Mouse (Mus musculus): ENCODE measurements around the gene Slc1a3. TPM values are rescaled to one million over a fixed set of nuclear protein-coding genes. Genes with fewer than 3 reads are reported as not detected.

Gene Slc1a3
- polyA plus RNA-seq (2015; fragmentation: Nextera tagmentation; extraction: Ambion mirVana), result 11.1 and 12.3 TPM in 2 replicates

DNA sequence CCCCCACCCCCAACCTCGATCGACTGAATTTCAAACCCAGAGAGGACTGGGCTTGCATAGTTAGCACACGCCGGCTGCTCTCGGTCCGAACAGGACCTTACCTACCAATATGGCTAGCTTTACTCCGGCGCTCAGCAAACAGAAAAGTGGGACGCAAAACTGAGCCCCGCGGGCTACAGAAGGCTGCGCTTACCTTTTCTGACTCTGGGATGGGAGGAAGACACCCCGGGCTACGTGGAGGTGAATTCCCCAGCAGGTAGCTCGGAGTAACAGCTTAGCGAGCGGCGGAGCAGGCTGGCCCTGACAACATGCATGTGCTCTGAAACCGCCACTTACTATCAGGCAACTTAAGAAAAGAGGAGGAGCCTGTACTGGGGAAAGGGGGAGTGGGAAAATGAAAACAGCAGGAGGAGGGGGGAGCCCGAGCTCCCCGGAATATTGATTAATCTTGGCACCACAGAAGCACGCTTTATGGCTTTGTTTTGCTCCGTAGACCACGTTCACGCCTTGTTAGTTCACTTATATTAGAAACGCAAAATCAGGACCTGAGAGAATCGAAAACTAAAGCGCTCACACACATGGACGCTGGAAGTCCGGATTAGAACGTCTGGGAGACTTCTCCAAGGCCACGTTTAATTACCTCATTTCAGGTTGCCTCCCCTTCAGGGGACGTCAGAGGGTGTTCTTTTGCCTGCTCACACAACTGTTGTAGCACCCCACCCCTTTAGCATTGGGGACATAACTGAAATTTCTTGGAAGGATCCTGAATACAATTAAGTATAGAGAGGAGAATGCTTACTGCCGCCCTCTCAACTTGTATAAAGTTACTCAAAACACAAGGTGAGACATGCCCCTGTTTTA lies at the start of gene Slc1a3:
Gene Slc1a3, minus strand, starts transcription at position 619 of the 861 bp plus-strand sequence.
- Histone ChIP-seq H3K4me3 (replicated peaks) (peak within 1 kb of the TSS; percentile 65), H3K9me3 (no peaks in the 10 kb centered on the region), H3K36me3 (no peaks in the 10 kb centered on the region), H3K9ac (peak within 1 kb of the TSS; percentile 53; the same call in 1 of the 2 replicates), H3K4me1 (no peaks in the 10 kb centered on the region), H3K27ac (no peak within 1 kb of the TSS), H3K4me2 (peak within 1 kb of the TSS; percentile 92), H3K27me3 (replicated peaks) (no peaks in the 10 kb centered on the region)
- peak; percentile 84 for ATAC-seq (ENCODE audit: insufficient read depth, low FRiP score, low read depth)
- under 1% methylated on average over 34 of the region's 34 CpGs for WGBS

DNA sequence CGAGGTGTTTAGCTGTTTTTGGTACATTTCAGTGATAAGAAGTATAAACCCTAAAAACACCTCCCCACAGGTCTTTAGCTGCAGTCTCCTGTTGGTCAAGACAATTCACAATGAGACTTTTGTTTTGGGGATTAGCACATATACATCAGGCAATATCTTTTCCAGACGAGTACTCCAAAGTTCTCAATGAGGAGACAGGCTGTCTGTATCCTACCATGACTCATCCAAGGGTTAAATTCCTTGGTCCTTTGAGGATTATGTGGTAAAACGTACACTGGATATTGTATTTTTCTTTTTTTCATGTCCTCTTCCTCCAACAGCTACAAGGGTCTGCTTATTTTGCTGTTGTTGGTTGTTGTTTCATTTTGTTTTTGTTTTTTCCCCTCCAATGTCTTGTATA lies 48.5 kb upstream of the Slc1a3 start:
- 64% methylated on average over 3 of the region's 3 CpGs for WGBS

DNA sequence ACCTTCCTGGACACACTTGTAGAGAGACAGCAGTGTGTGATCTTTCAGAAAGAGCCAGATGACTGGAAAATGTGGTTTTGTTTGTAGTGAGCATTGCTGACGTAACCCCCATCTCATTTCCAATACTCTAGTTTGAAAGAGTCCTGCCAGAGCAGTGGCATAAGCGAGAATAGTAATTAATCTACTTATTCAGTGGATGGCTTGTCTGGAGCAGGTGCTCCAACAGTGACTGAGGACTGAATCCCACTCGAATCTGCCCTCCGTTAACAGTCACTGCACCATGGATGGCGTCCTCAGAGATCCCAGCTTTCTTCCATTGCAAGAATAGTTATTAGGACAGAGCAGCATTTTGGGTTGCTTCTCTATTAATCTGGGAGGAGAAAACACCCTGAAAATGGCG lies 45.9 kb upstream of the Slc1a3 start:
- no peak for ATAC-seq (ENCODE audit: insufficient read depth, low FRiP score, low read depth)
- Histone ChIP-seq H3K4me3 (replicated peaks) (no peak overlapping the region), H3K9ac (no peak overlapping the region), H3K4me2 (no peak overlapping the region), H3K4me1 (no peaks in the 10 kb centered on the region), H3K27ac (no peak overlapping the region), H3K36me3 (no peaks in the 10 kb centered on the region), H3K9me3 (no peaks in the 10 kb centered on the region), H3K27me3 (replicated peaks) (no peaks in the 10 kb centered on the region)
- 75% methylated on average over 6 of the region's 6 CpGs for WGBS

More for the DNA sequence above, 48.5 kb upstream of the Slc1a3 start:
- Histone ChIP-seq H3K4me2 (no peak overlapping the region), H3K4me3 (replicated peaks) (no peak overlapping the region), H3K27ac (no peak overlapping the region), H3K4me1 (0 out of 2 replicates have a peak, but pooled peaks cover 4% of the 10 kb centered on the region), H3K9ac (no peak overlapping the region), H3K9me3 (no peaks in the 10 kb centered on the region), H3K36me3 (no peaks in the 10 kb centered on the region), H3K27me3 (replicated peaks) (no peaks in the 10 kb centered on the region)
- ATAC-seq (ENCODE audit: insufficient read depth, low FRiP score, low read depth), result no peak

- Histone ChIP-seq H3K27me3 (replicated peaks) (no peaks in the 10 kb centered on the region), H3K36me3 (no peaks in the 10 kb centered on the region), H3K4me1 (no peaks in the 10 kb centered on the region), H3K4me3 (replicated peaks) (no peak overlapping the region), H3K9ac (no peak overlapping the region), H3K4me2 (no peak overlapping the region), H3K27ac (no peak overlapping the region), H3K9me3 (no peaks in the 10 kb centered on the region)
- WGBS, result 89% methylated on average over 4 of the region's 4 CpGs
- ATAC-seq (ENCODE audit: insufficient read depth, low FRiP score, low read depth), result no peak
Measured at GRCm38 (mm10) chr15:8749762-8750161, 39.2 kb upstream of the Slc1a3 start.

- H3K9ac ChIP-seq, result no peak overlapping the region
- 69% methylated on average over 1 of the region's 1 CpGs for WGBS
- no peaks in the 10 kb centered on the region for H3K27me3 ChIP-seq (replicated peaks)
- H3K27ac ChIP-seq, result no peak overlapping the region
- no peak overlapping the region for H3K4me2 ChIP-seq
- no peak overlapping the region for H3K4me3 ChIP-seq (replicated peaks)
- no peak for ATAC-seq (ENCODE audit: insufficient read depth, low FRiP score, low read depth)
- H3K36me3 ChIP-seq, result no peaks in the 10 kb centered on the region
- H3K9me3 ChIP-seq, result no peaks in the 10 kb centered on the region
- H3K4me1 ChIP-seq, result no peaks in the 10 kb centered on the region
Measured at GRCm38 (mm10) chr15:8748771-8749170, 38.2 kb upstream of the Slc1a3 start.

GRCm38 (mm10) chr15:8741593-8741992 lies 31.0 kb upstream of the Slc1a3 start:
- no peak; the same call in 1 of the 2 replicates for ATAC-seq (ENCODE audit: insufficient read depth, low FRiP score, low read depth)

DNA sequence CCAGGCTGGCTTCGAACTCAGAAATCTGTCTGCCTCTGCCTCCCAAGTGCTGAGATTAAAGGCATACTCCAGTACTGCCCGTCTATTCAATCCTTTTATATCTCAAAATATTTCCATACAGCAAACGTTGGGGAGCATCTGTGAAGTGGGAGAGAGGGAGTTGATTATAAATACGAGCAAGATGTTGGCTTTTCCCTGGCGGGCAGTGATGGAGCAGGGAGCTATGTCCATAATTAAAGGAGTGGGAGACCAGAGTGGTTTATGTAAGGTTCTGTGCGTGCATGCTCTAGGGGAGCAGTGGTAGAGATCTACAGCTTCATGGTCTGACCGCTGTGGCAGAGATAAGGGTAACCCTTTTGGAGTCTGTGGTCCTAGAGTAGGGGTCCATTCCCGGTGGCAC lies 30.2 kb upstream of the Slc1a3 start:
- Histone ChIP-seq H3K9me3 (no peaks in the 10 kb centered on the region), H3K4me1 (no peaks in the 10 kb centered on the region), H3K4me3 (replicated peaks) (no peak overlapping the region), H3K27ac (no peak overlapping the region), H3K9ac (no peak overlapping the region), H3K36me3 (no peaks in the 10 kb centered on the region), H3K4me2 (no peak overlapping the region), H3K27me3 (replicated peaks) (no peaks in the 10 kb centered on the region)
- ATAC-seq (ENCODE audit: insufficient read depth, low FRiP score, low read depth), result no peak
- WGBS, result 94% methylated on average over 8 of the region's 8 CpGs

More at GRCm38 (mm10) chr15:8741593-8741992, 31.0 kb upstream of the Slc1a3 start:
- Histone ChIP-seq H3K27me3 (replicated peaks) (no peaks in the 10 kb centered on the region), H3K4me1 (no peaks in the 10 kb centered on the region), H3K27ac (no peak overlapping the region), H3K36me3 (no peaks in the 10 kb centered on the region), H3K4me2 (no peak overlapping the region), H3K9me3 (no peaks in the 10 kb centered on the region), H3K4me3 (replicated peaks) (no peak overlapping the region), H3K9ac (no peak overlapping the region)
- 31% methylated on average over 6 of the region's 6 CpGs for WGBS

- Histone ChIP-seq H3K36me3 (no peaks in the 10 kb centered on the region), H3K9me3 (no peaks in the 10 kb centered on the region), H3K4me2 (no peak overlapping the region), H3K9ac (no peak overlapping the region), H3K4me1 (no peaks in the 10 kb centered on the region), H3K4me3 (replicated peaks) (no peak overlapping the region), H3K27me3 (replicated peaks) (no peaks in the 10 kb centered on the region), H3K27ac (no peak overlapping the region)
- no peak for ATAC-seq (ENCODE audit: insufficient read depth, low FRiP score, low read depth)
- WGBS, result 80% methylated on average over 5 of the region's 5 CpGs
Measured at GRCm38 (mm10) chr15:8738156-8738555, 27.6 kb upstream of the Slc1a3 start.

DNA sequence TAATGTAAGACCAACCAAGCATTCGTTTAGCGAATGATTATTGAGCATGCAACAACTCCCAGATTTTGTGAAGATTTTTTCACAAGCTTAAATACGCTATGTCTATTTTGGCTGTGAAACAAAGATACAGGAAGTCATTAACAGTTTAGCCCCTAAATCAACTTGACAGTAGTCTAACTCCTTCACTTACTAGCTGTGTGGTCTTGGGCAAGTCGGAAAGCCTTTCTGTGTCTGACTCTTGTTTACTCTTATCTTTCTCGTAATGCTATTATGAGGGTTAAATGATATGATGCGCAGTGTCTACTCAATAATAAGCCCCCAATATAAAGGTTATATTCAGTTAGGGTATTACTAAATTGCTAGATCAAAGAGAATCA lies 23.8 kb upstream of the Slc1a3 start:
- H3K27me3 ChIP-seq (replicated peaks), result no peaks in the 10 kb centered on the region
- WGBS, result 54% methylated on average over 6 of the region's 6 CpGs
- H3K9me3 ChIP-seq, result no peaks in the 10 kb centered on the region
- H3K36me3 ChIP-seq, result no peaks in the 10 kb centered on the region
- H3K9ac ChIP-seq, result no peak overlapping the region
- H3K4me2 ChIP-seq, result no peak overlapping the region
- no peak overlapping the region for H3K27ac ChIP-seq
- no peak for ATAC-seq (ENCODE audit: insufficient read depth, low FRiP score, low read depth)
- H3K4me3 ChIP-seq (replicated peaks), result no peak overlapping the region
- H3K4me1 ChIP-seq, result no peaks in the 10 kb centered on the region

- WGBS, result 28% methylated on average over 7 of the region's 7 CpGs
- Histone ChIP-seq H3K9me3 (no peaks in the 10 kb centered on the region), H3K36me3 (no peaks in the 10 kb centered on the region), H3K27me3 (replicated peaks) (no peaks in the 10 kb centered on the region), H3K4me1 (no peaks in the 10 kb centered on the region), H3K27ac (no peak overlapping the region), H3K4me2 (no peak overlapping the region), H3K4me3 (replicated peaks) (no peak overlapping the region), H3K9ac (no peak overlapping the region)
- ATAC-seq (ENCODE audit: insufficient read depth, low FRiP score, low read depth), result no peak
Measured at GRCm38 (mm10) chr15:8733669-8734362, 23.3 kb upstream of the Slc1a3 start.

DNA sequence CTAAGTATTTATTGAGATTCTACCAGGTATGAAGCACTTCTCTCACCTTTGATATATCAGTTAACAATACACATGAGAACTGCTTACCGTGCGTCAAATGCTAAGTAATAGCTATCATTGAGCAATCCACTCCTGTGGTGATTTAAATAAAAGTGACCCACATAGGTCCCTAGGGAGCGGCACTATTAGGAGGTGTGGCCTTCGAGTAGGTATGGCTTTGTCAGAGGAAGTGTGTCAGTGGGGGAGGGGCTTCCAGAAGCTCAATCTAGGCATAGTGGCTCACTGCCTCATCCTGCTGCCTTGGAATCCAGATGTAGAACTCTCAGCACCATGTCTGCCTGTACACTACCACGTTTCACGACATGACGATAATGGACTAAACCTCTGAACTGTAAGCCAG lies 18.3 kb upstream of the Slc1a3 start:
- no peaks in the 10 kb centered on the region for H3K9me3 ChIP-seq
- no peak overlapping the region for H3K4me2 ChIP-seq
- no peaks in the 10 kb centered on the region for H3K27me3 ChIP-seq (replicated peaks)
- no peaks in the 10 kb centered on the region for H3K4me1 ChIP-seq
- no peak overlapping the region for H3K9ac ChIP-seq
- no peak overlapping the region for H3K27ac ChIP-seq
- no peaks in the 10 kb centered on the region for H3K36me3 ChIP-seq
- WGBS, result 91% methylated on average over 7 of the region's 7 CpGs
- no peak for ATAC-seq (ENCODE audit: insufficient read depth, low FRiP score, low read depth)
- no peak overlapping the region for H3K4me3 ChIP-seq (replicated peaks)

DNA sequence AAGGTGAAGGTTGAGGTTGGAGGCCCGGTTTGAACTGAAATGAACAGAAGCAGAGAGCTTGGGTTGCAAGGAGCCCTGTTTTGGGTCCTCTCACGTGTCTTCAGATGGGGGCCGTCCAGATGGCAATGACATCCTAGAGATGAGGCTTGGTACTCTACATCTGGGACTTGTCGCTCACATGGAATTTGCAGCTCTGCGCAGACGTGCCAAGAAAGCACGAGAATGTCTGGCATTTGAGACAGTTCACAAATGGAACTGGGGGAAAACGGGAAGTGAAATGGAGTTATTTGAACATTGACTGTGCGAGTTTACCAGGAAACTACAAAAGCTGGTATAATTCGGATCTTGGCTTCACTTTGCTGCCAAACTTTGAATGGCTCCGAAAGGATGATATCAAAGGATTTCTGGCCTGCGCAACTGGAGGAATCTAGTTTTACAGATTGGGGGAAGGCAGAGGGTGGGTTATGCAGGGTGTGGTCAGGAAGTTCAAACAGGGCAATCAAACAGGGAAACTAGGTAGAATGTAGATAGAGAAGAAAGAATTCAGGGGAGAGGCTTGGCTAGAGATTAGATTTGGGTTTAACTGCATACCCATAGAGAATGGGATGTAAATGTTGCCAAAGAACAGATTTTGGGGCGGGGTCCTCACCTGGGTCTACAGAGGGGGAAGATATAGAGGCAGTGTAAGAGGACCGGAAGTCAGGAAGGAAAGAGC lies 12.0 kb upstream of the Slc1a3 start:
- WGBS, result 63% methylated on average over 14 of the region's 14 CpGs
- no peak overlapping the region for H3K4me2 ChIP-seq
- no peak overlapping the region for H3K4me3 ChIP-seq (replicated peaks)
- no peaks in the 10 kb centered on the region for H3K36me3 ChIP-seq
- H3K9me3 ChIP-seq, result no peaks in the 10 kb centered on the region
- peak; percentile 82 for ATAC-seq (ENCODE audit: insufficient read depth, low FRiP score, low read depth)
- no peaks in the 10 kb centered on the region for H3K4me1 ChIP-seq
- H3K27ac ChIP-seq, result no peak overlapping the region
- H3K27me3 ChIP-seq (replicated peaks), result no peaks in the 10 kb centered on the region
- no peak overlapping the region for H3K9ac ChIP-seq

All from stomach, embryonic 15.5 days (tissue).